Mouse (Mus musculus): Measurements from ENCODE around the gene Nsun4.

DNA sequence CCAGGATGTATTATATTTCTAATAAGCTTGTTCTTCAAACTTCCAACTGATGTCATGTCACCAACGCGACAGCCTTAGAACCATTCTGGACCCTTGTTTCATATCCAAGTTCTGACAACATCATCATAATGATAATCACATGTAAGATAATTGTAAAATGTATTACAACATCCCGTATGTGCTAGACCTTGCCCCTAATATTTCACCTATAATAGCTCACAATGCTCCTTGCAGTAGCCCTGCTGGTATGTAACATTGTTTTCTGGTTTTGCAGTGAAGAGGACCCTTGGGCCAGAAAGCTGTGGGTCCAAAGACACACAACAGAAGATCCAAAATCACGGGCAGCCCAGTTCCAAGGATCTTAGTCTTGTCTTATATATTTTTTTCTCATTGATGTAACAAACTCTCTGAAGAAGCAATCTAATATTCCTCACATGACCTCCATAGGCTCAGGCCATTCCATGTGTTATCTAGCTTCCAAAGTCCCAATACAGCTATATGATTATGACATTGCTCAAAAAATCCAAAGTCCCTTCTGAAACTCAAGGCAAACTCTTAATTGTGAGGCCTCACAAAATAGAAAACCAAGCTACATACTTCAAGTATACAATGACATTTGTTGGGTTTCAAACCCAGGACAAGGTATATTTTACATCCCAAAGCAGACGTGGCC is 65.7 kb downstream of the Nsun4 start:
- TF ChIP-seq MXI1 (IDR thresholded peaks at IDR 0.05; ENCODE audit: low read depth, low read length) (no peak), E2F4 (IDR thresholded peaks at IDR 0.05; ENCODE audit: insufficient replicate concordance, low read depth, low read length) (no peak), MAX (IDR thresholded peaks at IDR 0.05; ENCODE audit: low read length) (no peak), KAT2A (IDR thresholded peaks at IDR 0.05; ENCODE audit: insufficient replicate concordance, low read length) (no peak)
